Mouse (Mus musculus) heart, adult 2 months (tissue): ENCODE data around the gene Ankdd1b. TPM values are rescaled to one million over a fixed set of nuclear protein-coding genes. Genes with fewer than 3 reads are reported as not detected.

Experiments
- DNase-seq, 2 experiments: peaks; one replicate each; pipeline ENCODE4 v3.0.0; 2021
- H3K27ac ChIP-seq: fragments of 200-600 bp; 2 replicates; pipeline ENCODE4 v1.8.1; 2022
- H3K27me3 ChIP-seq: fragments of 200-500 bp; 2 replicates; pipeline ENCODE4 v1.6.1; 2012; ENCODE audit warnings: mild to moderate bottlenecking, low read length, inconsistent platforms, mixed read lengths; ENCODE audit not compliant: control insufficient read depth, insufficient read depth
- H3K36me3 ChIP-seq: fragments of 200-500 bp; 2 replicates; pipeline ENCODE4 v1.6.1; 2012; ENCODE audit warnings: low read length, inconsistent platforms; ENCODE audit not compliant: control insufficient read depth, insufficient read depth
- H3K4me1 ChIP-seq: fragments of 200-500 bp; 2 replicates; pipeline ENCODE4 v1.6.1; 2011; ENCODE audit warnings: low read length; ENCODE audit not compliant: control insufficient read depth, insufficient read depth
- H3K4me3 ChIP-seq: fragments of 200-600 bp; 2 replicates; pipeline ENCODE4 v1.8.1; 2022
- H3K79me2 ChIP-seq: fragments of 200-500 bp; replicated peaks from 2 replicates; pipeline ENCODE4 v1.6.1; 2012; ENCODE audit warnings: mild to moderate bottlenecking, inconsistent platforms, low read length, moderate library complexity, mixed read lengths; ENCODE audit not compliant: control insufficient read depth, insufficient read depth
- H3K9ac ChIP-seq: fragments of 200-500 bp; 2 replicates; pipeline ENCODE4 v1.6.1; 2012; ENCODE audit warnings: low read depth, mild to moderate bottlenecking, control low read depth, inconsistent platforms, low read length, mixed read lengths
- CTCF ChIP-seq: fragments of 200-600 bp; IDR thresholded peaks from 2 replicates; pipeline ENCODE4 v1.8.1; 2022; ENCODE audit warnings: antibody characterized with exemption, mild to moderate bottlenecking, moderate library complexity
- EP300 ChIP-seq: fragments of 200-500 bp; IDR thresholded peaks from 2 replicates; pipeline ENCODE4 v1.6.1; 2011; ENCODE audit warnings: low read depth, low read length, control low read depth; ENCODE audit not compliant: insufficient read depth
- POLR2A ChIP-seq: fragments of 200-500 bp; IDR thresholded peaks from 2 replicates; pipeline ENCODE4 v1.6.1; 2011; ENCODE audit warnings: mild to moderate bottlenecking, low read depth, low read length, control low read depth; ENCODE audit not compliant: insufficient read depth
- WGBS: fragments of 180-500 bp; shearing (Covaris S2); methylation state at CpG from one replicate; pipeline ENCODE4 v1.1.7; 2018; 5-methylcytosine and 5-hydroxymethylcytosine counted together
- intact Hi-C: fragments of 180-260 bp; cut with DNase I; formaldehyde crosslinking; loops from one replicate; pipeline ENCODE4 v1.15.1; 2025
- polyA plus RNA-seq: library from polyadenylated mRNA; depleted of rRNA; stranded (reverse); fragments of >200 nt; gene quantifications from 2 replicates; pipeline ENCODE4 v1.2.3, GENCODE M21; 2012
- total RNA-seq, 2 experiments: library from RNA; stranded (reverse); gene quantifications; 2 replicates each; pipeline ENCODE4 v1.2.3; 2021

Gene Ankdd1b
- total and polyA plus RNA-seq, 3 experiments = 0.26 to 0.45 (median 0.41) TPM

GRCm38 (mm10) chr13:96490433-96490832 is 19.4 kb upstream of the Ankdd1b start, which contains the start of gene Gm17622:
Gene Gm17622, plus strand, starts transcription at chr13:96490733.
- WGBS = 97% methylated on average over 3 of the region's 3 CpGs
- intact Hi-C loops = no loop called here

DNA sequence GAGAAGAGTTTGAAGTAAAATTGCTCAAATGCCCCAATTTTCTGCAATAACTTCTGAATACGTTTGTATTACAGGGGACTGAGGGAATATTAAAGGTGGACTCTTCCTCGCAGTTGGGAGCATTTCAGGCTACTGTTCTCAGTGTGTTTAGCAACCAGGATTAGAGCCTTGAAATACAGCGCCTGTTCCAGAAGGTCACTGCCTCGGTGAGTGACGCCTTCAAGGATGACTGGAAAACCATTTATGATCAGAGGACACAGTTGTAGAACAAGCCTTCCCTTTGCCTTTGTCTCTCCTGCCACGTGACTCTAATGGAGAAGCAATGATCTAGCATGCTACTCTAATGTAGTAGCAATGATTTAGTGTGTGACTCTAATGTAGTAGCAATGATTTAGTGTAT is 17.0 kb upstream of the Ankdd1b start:
- Histone ChIP-seq H3K4me1 (peaks cover 3% of the 10 kb centered on the region), H3K9ac (no peak overlapping the region), H3K27ac (no peak overlapping the region), H3K36me3 (no peaks in the 10 kb centered on the region), H3K79me2 (no peaks in the 10 kb centered on the region), H3K27me3 (no peaks in the 10 kb centered on the region), H3K4me3 (no peak overlapping the region)
- intact Hi-C loops = no loop called here
- WGBS = 92% methylated on average over 6 of the region's 6 CpGs
- TF ChIP-seq CTCF (no peak), EP300 (no peak), POLR2A (no peak)
- no peak for DNase-seq

More at GRCm38 (mm10) chr13:96490433-96490832, 19.4 kb upstream of the Ankdd1b start, which contains the start of gene Gm17622:
- H3K4me1 ChIP-seq = peaks cover 3% of the 10 kb centered on the region
- H3K79me2 ChIP-seq = no peaks in the 10 kb centered on the region
- H3K27me3 ChIP-seq = no peaks in the 10 kb centered on the region
- H3K9ac ChIP-seq = no peak within 1 kb of the TSS
- no peak within 1 kb of the TSS for H3K27ac ChIP-seq
- no peak for TF ChIP-seq EP300
- no peak for TF ChIP-seq POLR2A
- no peak for TF ChIP-seq CTCF
- H3K4me3 ChIP-seq = no peak within 1 kb of the TSS
- DNase-seq = no peak
- no peaks in the 10 kb centered on the region for H3K36me3 ChIP-seq

DNA sequence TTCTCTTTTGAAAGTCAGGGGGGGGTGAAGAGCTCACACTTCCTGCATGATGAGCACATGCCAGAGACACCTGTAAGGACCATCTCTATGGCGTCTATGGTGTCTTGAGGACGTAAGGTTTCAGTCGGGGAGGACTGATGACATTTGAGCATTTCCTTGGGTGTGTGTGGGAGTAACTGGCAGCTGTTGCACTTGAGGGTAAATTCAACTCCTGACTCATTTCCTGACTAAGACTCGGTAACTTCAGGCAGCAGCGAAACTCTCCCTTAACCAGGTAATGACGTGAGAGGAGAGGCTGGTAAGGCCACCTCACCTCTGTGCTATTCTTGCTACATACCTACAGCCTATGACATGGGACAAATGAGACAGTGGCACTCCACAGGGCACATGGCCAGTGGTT is 16.2 kb upstream of the Ankdd1b start:
- Histone ChIP-seq H3K27me3 (no peaks in the 10 kb centered on the region), H3K9ac (no peak overlapping the region), H3K4me3 (no peak overlapping the region), H3K36me3 (no peaks in the 10 kb centered on the region), H3K79me2 (no peaks in the 10 kb centered on the region), H3K4me1 (peaks cover 3% of the 10 kb centered on the region), H3K27ac (no peak overlapping the region)
- no peak for TF ChIP-seq CTCF
- no peak for TF ChIP-seq EP300
- TF ChIP-seq POLR2A = no peak
- DNase-seq = no peak
- 37% methylated on average over 6 of the region's 6 CpGs for WGBS
- intact Hi-C loops = no loop called here

- no peaks in the 10 kb centered on the region for H3K36me3 ChIP-seq
- TF ChIP-seq CTCF (no peak), POLR2A (no peak), EP300 (no peak)
- no peak for DNase-seq
- H3K9ac ChIP-seq = no peak overlapping the region
- no peaks in the 10 kb centered on the region for H3K4me1 ChIP-seq
- H3K27me3 ChIP-seq = no peaks in the 10 kb centered on the region
- intact Hi-C loops = no loop called here
- 95% methylated on average over 1 of the region's 1 CpGs for WGBS
- no peak overlapping the region for H3K4me3 ChIP-seq
- H3K27ac ChIP-seq = no peak overlapping the region
- H3K79me2 ChIP-seq = no peaks in the 10 kb centered on the region
These were observed 8.0 kb upstream of the Ankdd1b start for GRCm38 (mm10) chr13:96478991-96479390.

- H3K4me3 ChIP-seq = no peak overlapping the region
- no peak for TF ChIP-seq EP300
- TF ChIP-seq POLR2A = no peak
- H3K4me1 ChIP-seq = no peaks in the 10 kb centered on the region
- no peaks in the 10 kb centered on the region for H3K27me3 ChIP-seq
- DNase-seq = no peak
- WGBS = 87% methylated on average over 4 of the region's 4 CpGs
- H3K36me3 ChIP-seq = no peaks in the 10 kb centered on the region
- no peaks in the 10 kb centered on the region for H3K79me2 ChIP-seq
- no peak overlapping the region for H3K9ac ChIP-seq
- intact Hi-C loops = no loop called here
- no peak overlapping the region for H3K27ac ChIP-seq
These were observed 6.2 kb upstream of the Ankdd1b start for GRCm38 (mm10) chr13:96477226-96477625.

DNA sequence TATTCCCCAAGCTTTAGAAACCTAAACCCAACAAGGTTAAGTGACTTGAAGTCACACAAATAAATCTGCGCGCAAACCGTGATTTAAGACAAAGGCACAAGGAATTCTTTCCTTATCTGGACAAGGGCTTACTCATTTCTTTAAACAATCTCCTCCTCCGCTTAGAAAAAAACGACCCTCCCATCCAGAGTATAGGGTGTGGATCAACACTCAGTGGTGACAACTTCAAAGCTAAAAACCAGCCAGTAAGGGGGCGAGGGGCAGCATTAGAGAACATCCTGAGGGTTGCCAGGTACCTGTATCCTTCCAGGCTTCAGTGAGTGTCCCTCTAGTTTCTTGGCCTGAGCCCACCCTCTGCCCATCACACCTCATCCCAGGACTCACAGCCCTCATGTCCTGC is 442 bp downstream of the Ankdd1b start:
- no peaks in the 10 kb centered on the region for H3K27me3 ChIP-seq
- no peaks in the 10 kb centered on the region for H3K79me2 ChIP-seq
- no peaks in the 10 kb centered on the region for H3K36me3 ChIP-seq
- no peak overlapping the region for H3K27ac ChIP-seq
- no peak overlapping the region for H3K4me3 ChIP-seq
- TF ChIP-seq EP300 = no peak
- no peak for TF ChIP-seq POLR2A
- no peak for TF ChIP-seq CTCF
- DNase-seq = no peak
- intact Hi-C loops = no loop called here
- WGBS = 58% methylated on average over 6 of the region's 6 CpGs
- H3K4me1 ChIP-seq = no peaks in the 10 kb centered on the region
- H3K9ac ChIP-seq = no peak overlapping the region

GRCm38 (mm10) chr13:96468678-96469077 is 2.3 kb downstream of the Ankdd1b start:
- H3K27ac ChIP-seq = no peak overlapping the region

More at GRCm38 (mm10) chr13:96468678-96469077, 2.3 kb downstream of the Ankdd1b start:
- no peak for DNase-seq
- Histone ChIP-seq H3K79me2 (no peaks in the 10 kb centered on the region), H3K27me3 (no peaks in the 10 kb centered on the region), H3K4me3 (no peak overlapping the region), H3K9ac (no peak overlapping the region), H3K4me1 (no peaks in the 10 kb centered on the region), H3K36me3 (no peaks in the 10 kb centered on the region)
- 88% methylated on average over 5 of the region's 5 CpGs for WGBS
- no peak for TF ChIP-seq CTCF
- intact Hi-C loops = no loop called here
